Mouse (Mus musculus) liver, embryonic 12.5 days (tissue): ENCODE data around the gene Msh5. TPM values are rescaled to one million over a fixed set of nuclear protein-coding genes. Genes with fewer than 3 reads are reported as not detected.

Source experiments
- ATAC-seq: fragments of 200-750 bp; cut with Nextera tagmentation; 2 replicates; pipeline ENCODE4 v1.8.0; 2017; ENCODE audit warnings: moderate number of reproducible peaks, mild to moderate bottlenecking, moderate library complexity
- H3K27ac ChIP-seq: fragments of 300-500 bp; sonication (generic); 2 replicates; pipeline ENCODE4 v1.5.1; 2016; ENCODE audit warnings: mild to moderate bottlenecking
- H3K27me3 ChIP-seq: fragments of 300-500 bp; sonication (generic); replicated peaks from 2 replicates; pipeline ENCODE4 v1.6.1; 2016; ENCODE audit warnings: mild to moderate bottlenecking, moderate library complexity
- H3K36me3 ChIP-seq: fragments of 300-500 bp; sonication (generic); 2 replicates; pipeline ENCODE4 v1.6.1; 2016; ENCODE audit warnings: mild to moderate bottlenecking, moderate library complexity
- H3K4me1 ChIP-seq: fragments of 300-500 bp; sonication (generic); 2 replicates; pipeline ENCODE4 v1.6.1; 2016
- H3K4me2 ChIP-seq: fragments of 300-500 bp; sonication (generic); 2 replicates; pipeline ENCODE4 v1.6.1; 2016; ENCODE audit warnings: mild to moderate bottlenecking, moderate library complexity
- H3K4me3 ChIP-seq: fragments of 300-500 bp; sonication (generic); 2 replicates; pipeline ENCODE4 v1.5.1; 2016; ENCODE audit warnings: mild to moderate bottlenecking, moderate library complexity
- H3K9ac ChIP-seq: fragments of 300-500 bp; sonication (generic); 2 replicates; pipeline ENCODE4 v1.6.1; 2016; ENCODE audit warnings: mild to moderate bottlenecking, moderate library complexity
- H3K9me3 ChIP-seq: fragments of 300-500 bp; sonication (generic); replicated peaks from 2 replicates; pipeline ENCODE4 v1.6.1; 2016; ENCODE audit warnings: mild to moderate bottlenecking, moderate library complexity
- WGBS: fragments of 180-500 bp; shearing (Covaris S2); methylation state at CpG from one replicate; pipeline ENCODE4 v1.1.7; 2016; ENCODE audit not compliant: insufficient replicate concordance; 5-methylcytosine and 5-hydroxymethylcytosine counted together
- polyA plus RNA-seq: library from polyadenylated mRNA; unstranded; fragments of >200 nt; fragmentation: Nextera tagmentation; extraction: Ambion mirVana; gene quantifications from 2 replicates; pipeline ENCODE4 v1.2.1, GENCODE M21; 2016

Msh5 gene
- polyA plus RNA-seq, 1 experiment from 2014 or later: 4.0 TPM

DNA sequence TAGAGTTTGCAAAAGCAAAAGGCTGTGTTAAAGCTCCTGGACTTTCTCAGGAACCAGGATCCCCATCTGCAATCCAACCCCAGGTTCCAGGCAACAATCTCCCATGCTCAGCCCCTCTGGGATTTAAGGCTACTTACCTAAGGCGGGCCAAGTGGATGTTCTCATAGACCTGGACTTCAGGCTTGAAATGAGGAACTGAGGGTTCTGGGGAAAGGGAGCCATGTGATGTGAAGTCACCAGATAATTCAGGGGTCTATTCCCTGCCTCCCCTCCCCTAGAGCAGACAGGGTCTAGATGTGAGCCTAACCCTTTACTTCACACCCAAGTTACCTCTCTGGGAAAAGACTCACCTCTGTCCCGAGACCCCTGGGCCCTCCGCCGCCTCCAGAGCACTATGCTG, 34.2 kb upstream of the Msh5 start:
- no peak overlapping the region for H3K4me3 ChIP-seq
- peak overlapping the region; percentile 83 for H3K27ac ChIP-seq
- peaks cover 66% of the 10 kb centered on the region for H3K4me1 ChIP-seq
- H3K4me2 ChIP-seq: peak overlapping the region; percentile 70
- 87% methylated on average over 4 of the region's 4 CpGs for WGBS
- peak overlapping the region; percentile 62 for H3K9ac ChIP-seq
- H3K36me3 ChIP-seq: no peaks in the 10 kb centered on the region
- H3K9me3 ChIP-seq: no peaks in the 10 kb centered on the region
- H3K27me3 ChIP-seq: peaks cover 27% of the 10 kb centered on the region
- no peak for ATAC-seq

DNA sequence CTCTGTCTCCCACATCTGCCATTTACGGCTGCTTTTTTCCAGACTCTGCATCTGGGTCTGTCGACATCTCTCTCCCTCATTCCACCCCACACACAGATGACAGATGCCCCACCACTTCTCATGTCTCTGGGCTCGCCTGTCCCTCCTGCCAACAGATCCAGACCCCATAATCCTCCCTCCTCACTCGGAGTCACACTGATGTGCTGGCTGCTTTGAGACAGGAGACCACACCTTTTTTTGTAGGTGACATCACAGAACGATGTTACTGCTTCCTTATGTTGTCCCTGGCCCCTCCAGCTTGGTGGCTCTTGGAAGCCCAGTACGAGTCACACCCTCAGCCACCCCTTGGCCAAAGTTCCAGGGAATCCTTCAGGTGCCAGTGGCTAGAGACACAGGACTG, 33.7 kb upstream of the Msh5 start:
- Histone ChIP-seq H3K27me3 (peaks cover 27% of the 10 kb centered on the region), H3K4me1 (peaks cover 62% of the 10 kb centered on the region), H3K4me3 (peak overlapping the region; percentile 29), H3K9ac (peak overlapping the region; percentile 62), H3K4me2 (peak overlapping the region; percentile 70), H3K36me3 (no peaks in the 10 kb centered on the region), H3K27ac (peak overlapping the region; percentile 83), H3K9me3 (no peaks in the 10 kb centered on the region)
- WGBS: 20% methylated on average over 6 of the region's 6 CpGs
- peak; percentile 50 for ATAC-seq

DNA sequence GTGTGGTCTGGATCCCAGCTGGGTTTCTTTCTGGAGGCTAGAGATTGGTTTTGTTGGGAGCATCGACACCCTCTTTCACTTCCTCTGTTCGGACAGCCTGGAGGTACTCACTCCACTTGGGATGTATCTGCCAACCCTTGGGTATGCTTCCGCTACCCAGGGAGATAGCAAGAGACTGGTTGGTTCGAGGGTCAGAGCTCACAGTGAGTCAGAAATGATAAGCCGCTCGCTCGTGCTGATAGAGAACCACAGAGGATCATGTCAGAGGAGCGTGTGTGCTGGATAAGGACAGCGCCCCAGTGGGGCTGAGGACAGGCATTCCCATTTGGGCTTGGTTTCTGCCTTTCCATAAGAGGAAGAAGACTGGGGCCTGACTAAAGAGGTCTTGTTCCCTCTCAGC, 33.2 kb upstream of the Msh5 start:
- peak overlapping the region; percentile 83 for H3K27ac ChIP-seq
- WGBS: 6% methylated on average over 9 of the region's 9 CpGs
- H3K4me2 ChIP-seq: peak overlapping the region; percentile 70
- peak overlapping the region; percentile 62 for H3K9ac ChIP-seq
- peaks cover 31% of the 10 kb centered on the region for H3K27me3 ChIP-seq
- H3K4me1 ChIP-seq: peaks cover 57% of the 10 kb centered on the region
- no peaks in the 10 kb centered on the region for H3K36me3 ChIP-seq
- H3K9me3 ChIP-seq: no peaks in the 10 kb centered on the region
- peak; percentile 97 for ATAC-seq
- H3K4me3 ChIP-seq: peak overlapping the region; percentile 29

DNA sequence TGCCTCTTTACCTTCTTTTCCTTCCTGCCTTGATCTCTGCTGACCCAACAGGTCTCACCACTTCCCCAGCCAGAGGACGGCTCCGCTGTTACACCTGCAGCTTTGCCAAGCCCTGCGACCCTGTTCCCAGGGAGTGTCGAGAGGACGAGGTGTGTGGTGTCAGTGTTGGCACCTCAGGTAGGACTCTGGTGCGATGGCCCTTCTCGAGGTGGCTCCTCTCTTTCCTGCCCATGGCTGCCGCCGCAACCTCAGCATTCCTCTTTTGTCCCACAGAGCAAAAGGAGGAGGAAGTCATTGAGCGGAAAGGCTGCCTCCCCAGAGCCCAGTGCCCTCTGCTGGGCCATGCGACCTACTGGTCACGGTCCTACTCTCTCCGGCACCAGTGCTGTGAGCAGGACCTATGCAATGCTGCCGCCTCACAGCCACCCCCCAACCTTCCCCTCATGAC, 31.3 kb upstream of the Msh5 start, which contains the start of gene Ly6g6d:
Gene Ly6g6d, minus strand, starts transcription at position 280 of the 448 bp plus-strand sequence.
- H3K36me3 ChIP-seq: no peaks in the 10 kb centered on the region
- WGBS: 19% methylated on average over 14 of the region's 14 CpGs
- peak within 1 kb of the TSS; percentile 30 for H3K4me2 ChIP-seq
- ATAC-seq: no peak
- no peak within 1 kb of the TSS; the same call in 1 of the 2 replicates for H3K9ac ChIP-seq
- H3K27ac ChIP-seq: peak within 1 kb of the TSS; percentile 83; the same call in 1 of the 2 replicates
- H3K27me3 ChIP-seq: peaks cover 40% of the 10 kb centered on the region
- H3K4me3 ChIP-seq: no peak within 1 kb of the TSS
- H3K4me1 ChIP-seq: peaks cover 60% of the 10 kb centered on the region
- no peaks in the 10 kb centered on the region for H3K9me3 ChIP-seq

DNA sequence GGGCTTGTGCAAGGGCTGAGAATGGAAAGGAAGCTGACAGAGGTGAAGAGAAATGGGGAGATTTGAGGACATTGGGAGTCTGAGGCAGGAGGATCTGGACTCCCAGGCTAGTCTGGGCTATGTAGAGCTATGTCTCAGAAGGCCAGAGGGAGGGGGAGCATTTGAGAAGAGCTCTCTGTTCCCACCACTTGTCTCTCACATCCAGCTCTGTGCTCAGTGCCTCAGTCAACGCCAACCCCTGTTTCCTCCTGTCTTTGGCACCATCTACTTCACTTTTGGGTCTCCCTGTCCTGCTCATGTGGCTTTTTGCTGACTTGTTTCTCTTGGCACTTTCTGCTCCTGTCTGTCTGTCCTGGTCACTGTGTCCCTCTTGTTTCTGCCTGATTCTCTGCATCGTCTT, 30.7 kb upstream of the Msh5 start:
- Histone ChIP-seq H3K36me3 (no peaks in the 10 kb centered on the region), H3K4me3 (no peak overlapping the region), H3K27ac (0 out of 2 replicates have a peak overlapping the region, but pooled peaks have one; percentile 2), H3K27me3 (peaks cover 40% of the 10 kb centered on the region), H3K9ac (no peak overlapping the region), H3K4me2 (peak overlapping the region; percentile 30; the same call in 1 of the 2 replicates), H3K4me1 (peaks cover 60% of the 10 kb centered on the region), H3K9me3 (no peaks in the 10 kb centered on the region)
- ATAC-seq: no peak
- 38% methylated on average over 2 of the region's 2 CpGs for WGBS

DNA sequence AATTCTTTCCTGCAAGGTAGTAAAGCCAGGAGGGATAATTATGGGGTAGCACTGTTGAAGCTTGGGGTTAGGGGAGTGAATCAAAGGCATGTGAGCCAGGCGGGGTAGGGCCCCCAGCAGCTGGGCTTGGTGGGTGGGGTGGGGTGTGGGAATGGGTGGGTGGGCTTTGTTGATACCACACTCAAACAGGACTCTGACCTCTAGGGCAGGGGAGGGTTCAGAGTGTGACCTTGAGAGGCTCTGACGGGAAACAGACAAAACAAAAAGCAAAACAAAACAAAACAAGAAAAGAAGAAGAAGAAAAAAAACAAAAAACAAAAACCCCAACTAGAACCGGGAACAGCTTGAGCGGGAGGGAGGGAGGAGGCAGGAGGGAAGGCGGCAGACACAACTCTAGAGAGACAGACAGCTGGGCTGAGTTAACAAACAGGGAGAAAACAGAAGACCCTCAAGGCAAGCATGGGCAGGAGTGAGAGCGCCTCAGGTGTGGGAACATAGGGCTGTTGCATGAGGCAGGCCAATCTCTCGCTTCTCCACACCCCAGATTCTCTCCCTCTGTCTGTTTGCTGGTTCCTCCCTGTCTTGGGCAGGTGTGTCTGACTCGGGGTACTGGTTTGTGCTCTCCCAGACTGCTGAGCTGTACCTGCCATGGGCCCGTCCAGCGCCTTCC, 30.1 kb upstream of the Msh5 start, which contains the start of gene Ly6g6e:
Gene Ly6g6e, plus strand, starts transcription at position 396 of the 670 bp plus-strand sequence.
- no peak within 1 kb of the TSS for H3K4me3 ChIP-seq
- H3K9me3 ChIP-seq: no peaks in the 10 kb centered on the region
- ATAC-seq: no peak
- H3K4me2 ChIP-seq: peak within 1 kb of the TSS; percentile 30
- peaks cover 40% of the 10 kb centered on the region for H3K27me3 ChIP-seq
- 38% methylated on average over 10 of the region's 10 CpGs for WGBS
- H3K27ac ChIP-seq: 0 out of 2 replicates have a peak within 1 kb of the TSS, but pooled peaks have one; percentile 2
- peaks cover 57% of the 10 kb centered on the region for H3K4me1 ChIP-seq
- H3K36me3 ChIP-seq: no peaks in the 10 kb centered on the region
- no peak within 1 kb of the TSS for H3K9ac ChIP-seq

DNA sequence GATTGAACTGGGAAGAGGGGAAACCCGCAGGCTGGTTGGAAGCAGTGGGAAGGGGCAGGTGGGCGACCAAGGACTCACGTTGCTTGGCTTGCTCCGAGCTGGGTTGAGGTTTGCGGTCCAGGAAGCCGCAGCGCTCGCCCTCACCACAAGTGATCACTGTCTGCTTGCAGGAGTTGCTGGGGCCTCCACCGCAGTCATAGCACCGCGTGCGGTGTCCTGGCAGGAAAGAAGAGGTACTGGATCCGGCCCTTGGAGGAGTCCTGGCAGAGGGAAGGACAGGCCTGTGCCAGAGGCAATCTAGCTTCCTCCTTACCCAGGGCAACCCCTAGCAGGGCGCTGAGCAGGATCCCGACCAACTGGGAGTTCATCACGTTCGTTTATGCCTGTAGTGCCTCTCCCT, 27.6 kb upstream of the Msh5 start:
- peaks cover 46% of the 10 kb centered on the region for H3K27me3 ChIP-seq
- ATAC-seq: no peak
- no peaks in the 10 kb centered on the region for H3K9me3 ChIP-seq
- H3K9ac ChIP-seq: no peak overlapping the region
- H3K4me1 ChIP-seq: peaks cover 36% of the 10 kb centered on the region
- no peak overlapping the region for H3K4me3 ChIP-seq
- no peaks in the 10 kb centered on the region for H3K36me3 ChIP-seq
- H3K27ac ChIP-seq: no peak overlapping the region
- 24% methylated on average over 17 of the region's 17 CpGs for WGBS
- H3K4me2 ChIP-seq: no peak overlapping the region

DNA sequence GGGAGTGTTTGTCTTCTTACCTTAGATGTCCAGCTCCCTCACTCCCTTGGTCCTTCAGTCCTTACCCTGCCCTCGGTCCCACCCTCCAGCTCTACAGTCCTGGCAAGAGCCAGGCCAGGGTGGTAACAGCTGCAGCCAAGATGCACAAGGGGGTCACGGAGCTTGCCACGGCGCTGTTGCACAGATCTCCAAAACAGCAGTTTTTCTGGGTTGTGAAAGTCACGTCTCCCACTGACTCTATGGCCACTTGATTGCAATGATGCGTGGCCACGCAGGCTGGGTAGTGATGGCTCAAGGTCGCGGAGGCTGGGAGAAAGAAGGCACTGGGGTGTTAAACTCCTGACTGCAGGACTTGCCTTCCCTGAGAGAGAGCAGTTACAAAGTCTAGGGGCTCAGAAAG, 24.9 kb upstream of the Msh5 start:
- Histone ChIP-seq H3K27ac (no peak overlapping the region), H3K9ac (no peak overlapping the region), H3K36me3 (no peaks in the 10 kb centered on the region), H3K9me3 (no peaks in the 10 kb centered on the region), H3K4me3 (no peak overlapping the region), H3K4me2 (no peak overlapping the region), H3K27me3 (peaks cover 54% of the 10 kb centered on the region), H3K4me1 (peaks cover 13% of the 10 kb centered on the region)
- 73% methylated on average over 9 of the region's 9 CpGs for WGBS
- no peak for ATAC-seq

DNA sequence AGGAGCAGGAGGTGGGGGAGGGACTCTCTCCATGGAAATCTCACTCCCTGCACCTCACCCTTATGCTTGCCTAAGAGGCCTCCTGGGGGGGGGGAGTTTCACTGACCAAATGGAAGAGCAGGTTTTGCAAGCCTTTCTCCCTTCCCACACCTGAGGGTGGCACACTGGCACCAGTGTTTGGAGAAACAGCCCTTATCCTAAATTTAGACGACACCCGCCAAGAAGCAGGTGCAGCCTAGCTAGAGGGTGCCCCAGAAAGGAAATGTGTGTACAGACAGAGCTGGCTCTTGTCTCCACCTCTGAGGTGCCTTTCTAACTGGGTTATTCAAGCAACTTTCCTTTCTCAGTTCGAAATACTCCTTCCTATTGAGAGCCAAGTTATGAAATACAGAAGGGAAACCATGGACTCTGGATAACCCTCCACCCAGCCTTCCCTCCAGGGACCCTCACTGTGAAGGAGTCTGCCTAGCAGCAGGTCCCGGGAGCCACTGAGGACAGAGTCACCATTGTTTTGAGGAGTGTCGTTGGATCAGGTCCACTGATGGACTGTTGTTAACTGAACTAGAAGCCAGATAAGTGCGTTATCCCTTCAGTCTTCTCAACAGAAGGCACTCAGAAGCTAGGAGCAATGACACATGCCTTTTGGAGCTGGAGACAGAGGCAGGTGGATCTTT, 24.1 kb upstream of the Msh5 start:
- peaks cover 58% of the 10 kb centered on the region for H3K27me3 ChIP-seq
- H3K9me3 ChIP-seq: no peaks in the 10 kb centered on the region
- no peaks in the 10 kb centered on the region for H3K36me3 ChIP-seq
- H3K27ac ChIP-seq: no peak overlapping the region
- no peak overlapping the region; the same call in 1 of the 2 replicates for H3K9ac ChIP-seq
- no peak for ATAC-seq
- WGBS: 45% methylated on average over 6 of the region's 6 CpGs
- peaks cover 14% of the 10 kb centered on the region for H3K4me1 ChIP-seq
- H3K4me3 ChIP-seq: no peak overlapping the region
- H3K4me2 ChIP-seq: no peak overlapping the region

DNA sequence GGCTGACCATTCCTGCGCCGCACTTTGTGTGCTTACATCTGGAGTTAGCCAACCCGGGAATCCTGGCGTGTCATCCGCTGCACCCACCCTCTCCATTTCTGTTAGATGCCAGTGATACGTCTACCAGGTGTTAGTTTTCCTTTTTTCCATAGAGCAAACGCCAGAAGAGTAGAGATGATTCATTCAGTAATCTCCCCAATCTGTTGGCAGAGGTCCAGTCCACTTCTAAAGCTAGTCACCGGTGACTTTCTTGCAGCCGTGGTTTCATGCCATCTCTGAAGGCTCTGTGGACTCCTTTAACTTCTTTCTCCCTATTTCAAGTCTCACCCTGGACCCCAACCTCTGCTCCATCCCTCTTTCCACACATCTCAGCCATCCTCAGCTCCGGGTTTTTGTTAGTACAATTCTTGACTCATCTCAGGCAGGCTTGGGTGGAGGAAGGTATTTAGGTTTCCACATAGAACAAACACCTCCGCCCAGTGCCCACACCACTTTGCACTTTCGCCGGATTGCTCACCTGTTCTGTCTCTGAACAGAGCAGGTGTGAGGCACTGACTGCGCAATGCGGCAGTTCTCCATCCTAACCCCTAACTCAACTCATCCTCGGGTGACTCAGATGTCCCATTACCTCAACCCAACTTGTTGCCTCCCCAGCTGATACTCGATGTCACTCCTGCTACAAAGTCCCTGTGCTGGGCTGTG, 21.8 kb upstream of the Msh5 start:
- Histone ChIP-seq H3K27me3 (peaks cover 67% of the 10 kb centered on the region), H3K4me3 (no peak overlapping the region), H3K9me3 (no peaks in the 10 kb centered on the region), H3K36me3 (no peaks in the 10 kb centered on the region), H3K9ac (no peak overlapping the region), H3K27ac (no peak overlapping the region), H3K4me1 (peaks cover 28% of the 10 kb centered on the region), H3K4me2 (no peak overlapping the region)
- no peak for ATAC-seq
- 67% methylated on average over 17 of the region's 17 CpGs for WGBS

DNA sequence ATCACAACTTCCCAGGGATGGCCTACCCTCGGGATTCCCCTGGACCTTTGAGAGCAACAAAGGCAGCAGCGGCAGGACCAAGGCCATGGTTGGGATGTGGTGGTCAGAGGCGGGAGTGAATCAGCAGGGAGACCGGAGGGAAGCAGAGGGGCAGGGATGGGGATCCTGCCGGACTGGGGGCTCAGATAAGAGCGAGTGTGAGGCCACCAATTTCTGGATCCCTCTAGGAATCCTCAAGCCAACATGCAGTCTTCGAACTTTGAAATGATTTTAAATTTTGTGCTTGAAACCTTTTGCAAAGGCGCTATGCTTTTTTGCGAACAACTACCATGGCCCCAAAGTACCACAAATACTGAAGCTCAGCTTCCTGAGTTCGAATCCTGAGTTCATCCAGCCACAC, 19.5 kb upstream of the Msh5 start, which contains the start of gene Mpig6b:
Gene Mpig6b, minus strand, starts transcription at position 101 of the 400 bp plus-strand sequence.
- 34% methylated on average over 10 of the region's 10 CpGs for WGBS
- Histone ChIP-seq H3K9ac (peak within 1 kb of the TSS; percentile 44), H3K27ac (no peak within 1 kb of the TSS; the same call in 1 of the 2 replicates), H3K27me3 (peaks cover 77% of the 10 kb centered on the region), H3K9me3 (no peaks in the 10 kb centered on the region), H3K4me2 (peak within 1 kb of the TSS; percentile 76), H3K4me3 (peak within 1 kb of the TSS; percentile 50), H3K36me3 (peaks cover 7% of the 10 kb centered on the region; the same call in 1 of the 2 replicates), H3K4me1 (peaks cover 35% of the 10 kb centered on the region)
- ATAC-seq: no peak
